Mouse (Mus musculus): Measurements from ENCODE around the gene Snap91. TPM values are rescaled to one million over a fixed set of nuclear protein-coding genes. Genes with fewer than 3 reads are reported as not detected.

Gene Snap91
- polyA plus RNA-seq, 1 experiment from 2014 or later: 0.26 TPM

- Histone ChIP-seq H3K4me1 (replicated peaks) (no peaks in the 10 kb centered on the region), H3K9me3 (replicated peaks) (no peaks in the 10 kb centered on the region), H3K27me3 (no peaks in the 10 kb centered on the region), H3K9ac (no peak overlapping the region), H3K4me3 (replicated peaks) (no peak overlapping the region), H3K4me2 (no peak overlapping the region), H3K27ac (replicated peaks) (no peak overlapping the region), H3K36me3 (replicated peaks) (no peaks in the 10 kb centered on the region)
- WGBS (ENCODE audit: insufficient replicate concordance): 44% methylated on average over 5 of the region's 5 CpGs
- ATAC-seq (ENCODE audit: insufficient read depth): no peak
Observed at GRCm38 (mm10) chr9:86810696-86811232, 69.7 kb downstream of the Snap91 start.

GRCm38 (mm10) chr9:86810213-86810612 is 70.2 kb downstream of the Snap91 start:
- Histone ChIP-seq H3K36me3 (replicated peaks) (no peaks in the 10 kb centered on the region), H3K9me3 (replicated peaks) (no peaks in the 10 kb centered on the region), H3K4me2 (no peak overlapping the region), H3K27me3 (no peaks in the 10 kb centered on the region), H3K9ac (no peak overlapping the region), H3K27ac (replicated peaks) (no peak overlapping the region), H3K4me3 (replicated peaks) (no peak overlapping the region), H3K4me1 (replicated peaks) (no peaks in the 10 kb centered on the region)
- whole genome bisulfite sequencing (ENCODE audit: insufficient replicate concordance): 54% methylated on average over 3 of the region's 3 CpGs
- ATAC-seq (ENCODE audit: insufficient read depth): no peak

- Histone ChIP-seq H3K9ac (no peak overlapping the region), H3K27me3 (no peaks in the 10 kb centered on the region), H3K4me1 (replicated peaks) (no peaks in the 10 kb centered on the region), H3K36me3 (replicated peaks) (no peaks in the 10 kb centered on the region), H3K27ac (replicated peaks) (no peak overlapping the region), H3K4me3 (replicated peaks) (no peak overlapping the region), H3K4me2 (no peak overlapping the region), H3K9me3 (replicated peaks) (no peaks in the 10 kb centered on the region)
- WGBS (ENCODE audit: insufficient replicate concordance): 14% methylated on average over 3 of the region's 3 CpGs
- no peak for ATAC-seq (ENCODE audit: insufficient read depth)
Observed at GRCm38 (mm10) chr9:86800600-86801163, 79.8 kb downstream of the Snap91 start.

- no peaks in the 10 kb centered on the region for H3K4me1 ChIP-seq (replicated peaks)
- H3K9me3 ChIP-seq (replicated peaks): no peaks in the 10 kb centered on the region
- no peaks in the 10 kb centered on the region for H3K27me3 ChIP-seq
- no peak for ATAC-seq (ENCODE audit: insufficient read depth)
- H3K9ac ChIP-seq: no peak overlapping the region
- H3K4me3 ChIP-seq (replicated peaks): no peak overlapping the region
- no peak overlapping the region for H3K27ac ChIP-seq (replicated peaks)
- whole genome bisulfite sequencing (ENCODE audit: insufficient replicate concordance): 62% methylated on average over 7 of the region's 7 CpGs
- no peak overlapping the region for H3K4me2 ChIP-seq
- no peaks in the 10 kb centered on the region for H3K36me3 ChIP-seq (replicated peaks)
Observed at GRCm38 (mm10) chr9:86799099-86799498, 81.4 kb downstream of the Snap91 start.

GRCm38 (mm10) chr9:86798686-86799085 is 81.8 kb downstream of the Snap91 start:
- Histone ChIP-seq H3K4me2 (no peak overlapping the region), H3K9me3 (replicated peaks) (no peaks in the 10 kb centered on the region), H3K4me1 (replicated peaks) (no peaks in the 10 kb centered on the region), H3K9ac (no peak overlapping the region), H3K27ac (replicated peaks) (no peak overlapping the region), H3K27me3 (no peaks in the 10 kb centered on the region), H3K36me3 (replicated peaks) (no peaks in the 10 kb centered on the region), H3K4me3 (replicated peaks) (no peak overlapping the region)
- ATAC-seq (ENCODE audit: insufficient read depth): no peak
- 39% methylated on average over 7 of the region's 7 CpGs for WGBS (ENCODE audit: insufficient replicate concordance)

GRCm38 (mm10) chr9:86798129-86798528 is 82.3 kb downstream of the Snap91 start:
- H3K27ac ChIP-seq (replicated peaks): no peak overlapping the region
- H3K4me2 ChIP-seq: no peak overlapping the region
- no peaks in the 10 kb centered on the region for H3K27me3 ChIP-seq
- H3K9ac ChIP-seq: no peak overlapping the region
- WGBS (ENCODE audit: insufficient replicate concordance): 70% methylated on average over 5 of the region's 5 CpGs
- H3K36me3 ChIP-seq (replicated peaks): no peaks in the 10 kb centered on the region
- ATAC-seq (ENCODE audit: insufficient read depth): no peak
- no peaks in the 10 kb centered on the region for H3K9me3 ChIP-seq (replicated peaks)
- H3K4me3 ChIP-seq (replicated peaks): no peak overlapping the region
- H3K4me1 ChIP-seq (replicated peaks): no peaks in the 10 kb centered on the region

- H3K36me3 ChIP-seq (replicated peaks): no peaks in the 10 kb centered on the region
- no peak overlapping the region for H3K9ac ChIP-seq
- no peak for ATAC-seq (ENCODE audit: insufficient read depth)
- no peak overlapping the region for H3K27ac ChIP-seq (replicated peaks)
- H3K4me2 ChIP-seq: no peak overlapping the region
- no peak overlapping the region for H3K4me3 ChIP-seq (replicated peaks)
- no peaks in the 10 kb centered on the region for H3K4me1 ChIP-seq (replicated peaks)
- no peaks in the 10 kb centered on the region for H3K27me3 ChIP-seq
- no peaks in the 10 kb centered on the region for H3K9me3 ChIP-seq (replicated peaks)
- 61% methylated on average over 4 of the region's 4 CpGs for WGBS (ENCODE audit: insufficient replicate concordance)
Observed at GRCm38 (mm10) chr9:86797553-86797952, 82.9 kb downstream of the Snap91 start.

- 63% methylated on average over 3 of the region's 3 CpGs for WGBS (ENCODE audit: insufficient replicate concordance)
- Histone ChIP-seq H3K9me3 (replicated peaks) (no peaks in the 10 kb centered on the region), H3K4me3 (replicated peaks) (no peak overlapping the region), H3K4me2 (no peak overlapping the region), H3K4me1 (replicated peaks) (no peaks in the 10 kb centered on the region), H3K27me3 (no peaks in the 10 kb centered on the region), H3K36me3 (replicated peaks) (no peaks in the 10 kb centered on the region), H3K27ac (replicated peaks) (no peak overlapping the region), H3K9ac (no peak overlapping the region)
- ATAC-seq (ENCODE audit: insufficient read depth): no peak
Observed at GRCm38 (mm10) chr9:86795236-86795635, 85.2 kb downstream of the Snap91 start.

GRCm38 (mm10) chr9:86791927-86792326 is 88.5 kb downstream of the Snap91 start:
- Histone ChIP-seq H3K9ac (no peak overlapping the region), H3K27me3 (no peaks in the 10 kb centered on the region), H3K4me2 (no peak overlapping the region), H3K27ac (replicated peaks) (no peak overlapping the region), H3K36me3 (replicated peaks) (no peaks in the 10 kb centered on the region), H3K9me3 (replicated peaks) (no peaks in the 10 kb centered on the region), H3K4me1 (replicated peaks) (no peaks in the 10 kb centered on the region), H3K4me3 (replicated peaks) (no peak overlapping the region)
- 54% methylated on average over 7 of the region's 7 CpGs for WGBS (ENCODE audit: insufficient replicate concordance)
- no peak for ATAC-seq (ENCODE audit: insufficient read depth)

- 67% methylated on average over 6 of the region's 6 CpGs for WGBS (ENCODE audit: insufficient replicate concordance)
- Histone ChIP-seq H3K36me3 (replicated peaks) (no peaks in the 10 kb centered on the region), H3K9ac (no peak overlapping the region), H3K9me3 (replicated peaks) (no peaks in the 10 kb centered on the region), H3K4me2 (no peak overlapping the region), H3K4me3 (replicated peaks) (no peak overlapping the region), H3K4me1 (replicated peaks) (no peaks in the 10 kb centered on the region), H3K27me3 (no peaks in the 10 kb centered on the region), H3K27ac (replicated peaks) (no peak overlapping the region)
- no peak for ATAC-seq (ENCODE audit: insufficient read depth)
Observed at GRCm38 (mm10) chr9:86789186-86789585, 91.3 kb downstream of the Snap91 start.

- no peaks in the 10 kb centered on the region for H3K27me3 ChIP-seq
- H3K4me1 ChIP-seq (replicated peaks): no peaks in the 10 kb centered on the region
- WGBS (ENCODE audit: insufficient replicate concordance): 58% methylated on average over 2 of the region's 2 CpGs
- no peak overlapping the region for H3K4me3 ChIP-seq (replicated peaks)
- H3K9ac ChIP-seq: no peak overlapping the region
- H3K4me2 ChIP-seq: no peak overlapping the region
- ATAC-seq (ENCODE audit: insufficient read depth): no peak
- H3K9me3 ChIP-seq (replicated peaks): no peaks in the 10 kb centered on the region
- no peak overlapping the region for H3K27ac ChIP-seq (replicated peaks)
- H3K36me3 ChIP-seq (replicated peaks): no peaks in the 10 kb centered on the region
Observed at GRCm38 (mm10) chr9:86782836-86783235, 97.6 kb downstream of the Snap91 start.

- Histone ChIP-seq H3K9me3 (replicated peaks) (no peaks in the 10 kb centered on the region), H3K4me3 (replicated peaks) (no peak overlapping the region), H3K4me2 (no peak overlapping the region), H3K4me1 (replicated peaks) (no peaks in the 10 kb centered on the region), H3K9ac (no peak overlapping the region), H3K27me3 (no peaks in the 10 kb centered on the region), H3K36me3 (replicated peaks) (no peaks in the 10 kb centered on the region), H3K27ac (replicated peaks) (no peak overlapping the region)
- ATAC-seq (ENCODE audit: insufficient read depth): no peak
- WGBS (ENCODE audit: insufficient replicate concordance): 61% methylated on average over 4 of the region's 4 CpGs
Observed at GRCm38 (mm10) chr9:86781426-86781825, 99.0 kb downstream of the Snap91 start.
